Mouse (Mus musculus) adrenal gland, adult 2 months (tissue): Measurements from ENCODE around the gene Lhb. TPM values are rescaled to one million over a fixed set of nuclear protein-coding genes. Genes with fewer than 3 reads are reported as not detected.
"Not testable (repeated sequence)": the region's sequence is repeated elsewhere in the genome, so short reads cannot be mapped to it uniquely, and the experiment has no call there.

Experiments used
- DNase-seq: peaks from one replicate; pipeline ENCODE4 v3.0.0; 2021
- polyA plus RNA-seq: library from polyadenylated mRNA; depleted of rRNA; stranded (reverse); fragments of >200 nt; gene quantifications from 2 replicates; pipeline ENCODE4 v1.2.3, GENCODE M21; 2012
- total RNA-seq, 2 experiments: library from RNA; stranded (reverse); gene quantifications; 2 replicates each; pipeline ENCODE4 v1.2.3; 2021

The Lhb gene
- total and polyA plus RNA-seq, 3 experiments, result not detected

- no peak for DNase-seq
Measured at GRCm38 (mm10) chr7:45455932-45456696, 35.5 kb downstream of the Lhb start.

- no peak for DNase-seq
Measured at GRCm38 (mm10) chr7:45456721-45457203, 36.1 kb downstream of the Lhb start.

- peak; percentile 68 for DNase-seq
Measured at GRCm38 (mm10) chr7:45457204-45458060, 36.8 kb downstream of the Lhb start.

GRCm38 (mm10) chr7:45458748-45459563 is 38.3 kb downstream of the Lhb start:
- peak; percentile 84 for DNase-seq

GRCm38 (mm10) chr7:45459564-45460140 is 39.0 kb downstream of the Lhb start, which contains the start of gene Ftl1:
TSS of gene Ftl1 (minus strand) at chr7:45459884.
- peak; percentile 99 for DNase-seq

- DNase-seq, result no peak
Measured at GRCm38 (mm10) chr7:45460377-45460776, 39.8 kb downstream of the Lhb start.

GRCm38 (mm10) chr7:45460860-45461314 is 40.3 kb downstream of the Lhb start:
- peak; percentile 91 for DNase-seq

GRCm38 (mm10) chr7:45461326-45461725 is 40.7 kb downstream of the Lhb start:
- no peak for DNase-seq

- DNase-seq, result no peak
Measured at GRCm38 (mm10) chr7:45461781-45462180, 41.2 kb downstream of the Lhb start.

- no peak for DNase-seq
Measured at GRCm38 (mm10) chr7:45462325-45462724, 41.7 kb downstream of the Lhb start.

- not testable (repeated sequence) for DNase-seq
Measured at GRCm38 (mm10) chr7:45462868-45463267, 42.2 kb downstream of the Lhb start.

- DNase-seq, result no peak
Measured at GRCm38 (mm10) chr7:45463987-45464778, 43.6 kb downstream of the Lhb start.

GRCm38 (mm10) chr7:45465112-45465511 is 44.5 kb downstream of the Lhb start:
- DNase-seq, result no peak

- DNase-seq, result no peak
Measured at GRCm38 (mm10) chr7:45465549-45465948, 44.9 kb downstream of the Lhb start.

- DNase-seq, result peak; percentile 96
Measured at GRCm38 (mm10) chr7:45466283-45467089, 45.9 kb downstream of the Lhb start, which contains the start of gene Bax. TSS of gene Bax (minus strand) at chr7:45466898.

- peak; percentile 2 for DNase-seq
Measured at GRCm38 (mm10) chr7:45467090-45467670, 46.6 kb downstream of the Lhb start.

- DNase-seq, result peak; percentile 65
Measured at GRCm38 (mm10) chr7:45470869-45471268, 50.2 kb downstream of the Lhb start.
